Mouse (Mus musculus) stomach, adult 2 months (tissue): ENCODE data around the gene Zfp217. TPM values are rescaled to one million over a fixed set of nuclear protein-coding genes. Genes with fewer than 3 reads are reported as not detected.

Source experiments
- polyA plus RNA-seq: library from polyadenylated mRNA; depleted of rRNA; stranded (reverse); fragments of >200 nt; gene quantifications from 2 replicates; pipeline ENCODE4 v1.2.3, GENCODE M21; 2012; rRNA removed

Gene Zfp217
- 4.1 and 4.4 TPM in 2 replicates for polyA plus RNA-seq

GRCm38 (mm10) chr2:170147661-170148153 is at the start of gene Zfp217:
TSS of gene Zfp217 (minus strand) at chr2:170148103.

